20 mouse cellular contexts compared by ENCODE assay signal in genomic region chr15:86283238-86283637, GRCm38 (mm10).
DNase-seq lines count a peak whose midpoint lies in the region; ATAC-seq and TF ChIP-seq lines count a peak whose summit lies in the region.
"Had no signal": no experiment of that assay in that cellular context is flagged by ENCODE, and none has a peak within 500 bp of the region (broad histone marks: within the 10 kb centered on the region; RNA-seq: fewer than 3 reads in every experiment).

No protein-coding gene starts in this region.

- no peak overlapping the region for H3K27ac ChIP-seq in ES-E14 (ENCODE audit: insufficient read depth, low read depth, low read length, poor library complexity, severe bottlenecking)
- H3K27ac ChIP-seq in forebrain, embryonic 16.5 days (ENCODE audit: low read length), result no peak overlapping the region
- H3K27ac ChIP-seq: embryonic facial prominence, embryonic 10.5 days; forebrain, embryonic 13.5 days; heart, embryonic 13.5 days; hindbrain, embryonic 12.5 days had no signal

- peak; percentile 66 for ATAC-seq in megakaryocyte, adult 5-6 weeks (ENCODE audit: poor library complexity, severe bottlenecking)
- ATAC-seq in megakaryocyte-erythroid progenitor cell, adult 5-6 weeks (replicated peaks; ENCODE audit: low FRiP score, low TSS enrichment, poor library complexity, severe bottlenecking), result no peak
- ATAC-seq in forebrain, embryonic 16.5 days, result no peak
- ATAC-seq: activated CD4-positive, CD25-positive, alpha-beta regulatory T cell, adult 4 months; forebrain, embryonic 13.5 days; hindbrain, embryonic 16.5 days; inflammation-experienced regulatory T-cells, adult 6 months had no signal

- H3K4me3 ChIP-seq in ES-E14 (ENCODE audit: insufficient read depth in 1 of 2, low read depth in 1 of 2, low read length in 2 of 2, poor library complexity in 1 of 2, severe bottlenecking in 1 of 2), result no peak overlapping the region
- no peak overlapping the region for H3K4me3 ChIP-seq in forebrain, embryonic 16.5 days (replicated peaks; ENCODE audit: low read length)
- H3K4me3 ChIP-seq: embryonic facial prominence, embryonic 10.5 days; forebrain, embryonic 13.5 days; heart, embryonic 13.5 days; hindbrain, embryonic 12.5 days had no signal

- no peak overlapping the region for H3K4me2 ChIP-seq in forebrain, embryonic 16.5 days (ENCODE audit: low read length)
- H3K4me2 ChIP-seq: forebrain, embryonic 13.5 days; heart, embryonic 13.5 days; hindbrain, embryonic 12.5 days had no signal

- H3K27me3 ChIP-seq in forebrain, embryonic 16.5 days (replicated peaks; ENCODE audit: control insufficient read depth, insufficient read depth, low read length), result no peaks in the 10 kb centered on the region
- H3K27me3 ChIP-seq: heart, embryonic 13.5 days; hindbrain, embryonic 12.5 days had no signal

- no peaks in the 10 kb centered on the region for H3K36me3 ChIP-seq in ES-E14 (ENCODE audit: control insufficient read depth, insufficient read depth, low read length, poor library complexity, severe bottlenecking)
- no peaks in the 10 kb centered on the region for H3K36me3 ChIP-seq in forebrain, embryonic 16.5 days (ENCODE audit: control insufficient read depth, insufficient read depth)
- H3K36me3 ChIP-seq: embryonic facial prominence, embryonic 10.5 days; heart, embryonic 13.5 days; hindbrain, embryonic 12.5 days had no signal

- H3K9me3 ChIP-seq in ES-E14 (ENCODE audit: control insufficient read depth, insufficient read depth, low read depth, low read length), result no peaks in the 10 kb centered on the region
- H3K9me3 ChIP-seq in forebrain, embryonic 16.5 days (ENCODE audit: control insufficient read depth, low read length), result no peaks in the 10 kb centered on the region
- H3K9me3 ChIP-seq: embryonic facial prominence, embryonic 10.5 days; forebrain, embryonic 13.5 days; heart, embryonic 13.5 days; hindbrain, embryonic 12.5 days had no signal

- H3K9ac ChIP-seq in ES-E14 (ENCODE audit: insufficient read depth, low read depth, low read length, poor library complexity, severe bottlenecking), result no peak overlapping the region
- H3K9ac ChIP-seq in forebrain, embryonic 16.5 days (replicated peaks; ENCODE audit: low read depth, low read length), result no peak overlapping the region
- H3K9ac ChIP-seq: forebrain, embryonic 13.5 days; heart, embryonic 13.5 days; hindbrain, embryonic 12.5 days had no signal

- peaks cover 4 to 9% of the 10 kb centered on the region in 2 experiments; a peak in 2 of 4 replicates for H3K4me1 ChIP-seq in ES-E14 (ENCODE audit: control insufficient read depth in 2 of 2, insufficient read depth in 2 of 2, low read length in 2 of 2, poor library complexity in 1 of 2)
- peaks cover 16% of the 10 kb centered on the region for H3K4me1 ChIP-seq in forebrain, embryonic 16.5 days (replicated peaks; ENCODE audit: control insufficient read depth, insufficient read depth, low read length)

- DNase-seq in A20 (ENCODE audit: low read depth, low spot score) (peak; percentile 25), ES-E14 (ENCODE audit: low read depth, low spot score) (peak; percentile 40), R1 (ENCODE audit: low read depth, low spot score) (peak; percentile 62)
- no peak for DNase-seq in adrenal gland, postnatal 10 days
- no peak for DNase-seq in thymus, postnatal 36 days
- DNase-seq: adrenal gland, postnatal 36 days; cerebellum, postnatal 10 days; gastrocnemius, postnatal 10 days; heart, postnatal 4 days; kidney, adult 2 months had no signal

- WGBS in forebrain, embryonic 16.5 days, result 89% methylated on average over 1 of the region's 1 CpGs

- in situ Hi-C loops in ES-E14 (cut with MboI; ENCODE audit: low sequenced_read_pairs in 2 of 2, unreplicated experiment in 2 of 2), result no loop called here

TF ChIP-seq in ES-E14, 5 proteins besides CTCF, POLR2A, EP300 and RAD21:
- no peak for TF ChIP-seq CHD2 (IDR thresholded peaks at IDR 0.05; ENCODE audit: low read depth, low read length)

Comparison
In these comparisons a context has a peak if more than half of its experiments do, and no peak if none do; other contexts are left out.
1. DNase-seq: peak in A20 (single experiment), ES-E14 (single experiment) and R1 (single experiment); none in adrenal gland, postnatal 10 days (single experiment) and thymus, postnatal 36 days (0 of 2).